Mouse (Mus musculus): ENCODE measurements around the gene Ndufv1. TPM values are rescaled to one million over a fixed set of nuclear protein-coding genes. Genes with fewer than 3 reads are reported as not detected.
"Not testable (repeated sequence)": the region's sequence is repeated elsewhere in the genome, so short reads cannot be mapped to it uniquely, and the experiment has no call there.

Ndufv1 gene
- polyA plus RNA-seq, 1 experiment from 2014 or later: 196 TPM

GRCm38 (mm10) chr19:4037154-4037787, 24.7 kb upstream of the Ndufv1 start:
- peaks cover 23% of the 10 kb centered on the region for H3K4me1 ChIP-seq (replicated peaks)
- H3K27me3 ChIP-seq (ENCODE audit: insufficient read depth, poor library complexity, severe bottlenecking); DNase-seq (ENCODE audit: low spot score); H3K9me3 ChIP-seq: not testable (repeated sequence)
- WGBS: 27% methylated on average over 8 of the region's 8 CpGs
- peak overlapping the region; percentile 64 for H3K4me3 ChIP-seq
- H3K36me3 ChIP-seq: peaks cover 12% of the 10 kb centered on the region
- peak overlapping the region; percentile 93 for H3K27ac ChIP-seq

GRCm38 (mm10) chr19:4036327-4037045, 23.9 kb upstream of the Ndufv1 start:
- Histone ChIP-seq H3K4me1 (replicated peaks) (peaks cover 23% of the 10 kb centered on the region), H3K9me3 (no peaks in the 10 kb centered on the region), H3K4me3 (peak overlapping the region; percentile 29), H3K27ac (peak overlapping the region; percentile 40; the same call in 1 of the 2 replicates), H3K27me3 (ENCODE audit: insufficient read depth, poor library complexity, severe bottlenecking) (no peaks in the 10 kb centered on the region), H3K36me3 (peaks cover 12% of the 10 kb centered on the region)
- no peak for DNase-seq (ENCODE audit: low spot score)
- WGBS: 74% methylated on average over 12 of the region's 12 CpGs

- Histone ChIP-seq H3K27ac (no peak overlapping the region), H3K4me1 (replicated peaks) (peaks cover 23% of the 10 kb centered on the region), H3K4me3 (no peak overlapping the region), H3K9me3 (no peaks in the 10 kb centered on the region), H3K36me3 (peaks cover 12% of the 10 kb centered on the region), H3K27me3 (ENCODE audit: insufficient read depth, poor library complexity, severe bottlenecking) (no peaks in the 10 kb centered on the region)
- DNase-seq (ENCODE audit: low spot score): no peak
- WGBS: 73% methylated on average over 5 of the region's 5 CpGs
Observed at GRCm38 (mm10) chr19:4033742-4034141, 21.1 kb upstream of the Ndufv1 start.

GRCm38 (mm10) chr19:4033298-4033697, 20.7 kb upstream of the Ndufv1 start:
- Histone ChIP-seq H3K4me1 (replicated peaks) (peaks cover 22% of the 10 kb centered on the region), H3K27me3 (ENCODE audit: insufficient read depth, poor library complexity, severe bottlenecking) (no peaks in the 10 kb centered on the region), H3K36me3 (peaks cover 12% of the 10 kb centered on the region), H3K9me3 (no peaks in the 10 kb centered on the region), H3K4me3 (no peak overlapping the region), H3K27ac (no peak overlapping the region)
- no peak for DNase-seq (ENCODE audit: low spot score)
- WGBS: 86% methylated on average over 3 of the region's 3 CpGs

- DNase-seq (ENCODE audit: low spot score): no peak
- Histone ChIP-seq H3K36me3 (peaks cover 12% of the 10 kb centered on the region), H3K4me1 (replicated peaks) (peaks cover 15% of the 10 kb centered on the region), H3K27ac (no peak overlapping the region), H3K9me3 (0 out of 2 replicates have a peak, but pooled peaks cover under 1% of the 10 kb centered on the region), H3K4me3 (no peak overlapping the region), H3K27me3 (ENCODE audit: insufficient read depth, poor library complexity, severe bottlenecking) (no peaks in the 10 kb centered on the region)
- WGBS: 58% methylated on average over 7 of the region's 7 CpGs
Observed at GRCm38 (mm10) chr19:4032668-4033067, 20.1 kb upstream of the Ndufv1 start.

GRCm38 (mm10) chr19:4027576-4027975, 15.0 kb upstream of the Ndufv1 start:
- no peaks in the 10 kb centered on the region for H3K27me3 ChIP-seq (ENCODE audit: insufficient read depth, poor library complexity, severe bottlenecking)
- DNase-seq (ENCODE audit: low spot score): no peak

GRCm38 (mm10) chr19:4023185-4023584, 10.6 kb upstream of the Ndufv1 start:
- peaks cover 14% of the 10 kb centered on the region for H3K9me3 ChIP-seq
- H3K36me3 ChIP-seq: no peaks in the 10 kb centered on the region
- 79% methylated on average over 7 of the region's 7 CpGs for WGBS
- H3K27me3 ChIP-seq (ENCODE audit: insufficient read depth, poor library complexity, severe bottlenecking): no peaks in the 10 kb centered on the region
- H3K27ac ChIP-seq: no peak overlapping the region
- peaks cover 19% of the 10 kb centered on the region for H3K4me1 ChIP-seq (replicated peaks)
- no peak for DNase-seq (ENCODE audit: low spot score)
- no peak overlapping the region for H3K4me3 ChIP-seq

More at GRCm38 (mm10) chr19:4027576-4027975, 15.0 kb upstream of the Ndufv1 start:
- Histone ChIP-seq H3K36me3 (no peaks in the 10 kb centered on the region), H3K4me3 (no peak overlapping the region), H3K4me1 (replicated peaks) (peaks cover 7% of the 10 kb centered on the region), H3K27ac (no peak overlapping the region), H3K9me3 (peaks cover 14% of the 10 kb centered on the region)

- Histone ChIP-seq H3K27ac (no peak overlapping the region), H3K27me3 (ENCODE audit: insufficient read depth, poor library complexity, severe bottlenecking) (no peaks in the 10 kb centered on the region), H3K9me3 (no peaks in the 10 kb centered on the region), H3K4me3 (no peak overlapping the region), H3K36me3 (no peaks in the 10 kb centered on the region), H3K4me1 (replicated peaks) (0 out of 2 replicates have a peak, but pooled peaks cover 16% of the 10 kb centered on the region)
- DNase-seq (ENCODE audit: low spot score): peak; percentile 71
- WGBS: 34% methylated on average over 18 of the region's 18 CpGs
Observed at GRCm38 (mm10) chr19:4018743-4019583, 6.4 kb upstream of the Ndufv1 start.

GRCm38 (mm10) chr19:4017921-4018587, 5.4 kb upstream of the Ndufv1 start:
- peaks cover 21% of the 10 kb centered on the region for H3K4me1 ChIP-seq (replicated peaks)
- no peak overlapping the region for H3K4me3 ChIP-seq
- no peak overlapping the region for H3K27ac ChIP-seq
- 68% methylated on average over 10 of the region's 10 CpGs for WGBS
- H3K27me3 ChIP-seq (ENCODE audit: insufficient read depth, poor library complexity, severe bottlenecking): no peaks in the 10 kb centered on the region
- DNase-seq (ENCODE audit: low spot score): no peak
- no peaks in the 10 kb centered on the region for H3K36me3 ChIP-seq
- no peaks in the 10 kb centered on the region for H3K9me3 ChIP-seq

GRCm38 (mm10) chr19:4015635-4016034, 3.0 kb upstream of the Ndufv1 start:
- no peak for DNase-seq (ENCODE audit: low spot score)
- H3K4me1 ChIP-seq (replicated peaks): peaks cover 36% of the 10 kb centered on the region
- H3K4me3 ChIP-seq: no peak overlapping the region
- peaks cover 6% of the 10 kb centered on the region for H3K36me3 ChIP-seq
- H3K27me3 ChIP-seq (ENCODE audit: insufficient read depth, poor library complexity, severe bottlenecking): no peaks in the 10 kb centered on the region
- no peak overlapping the region for H3K27ac ChIP-seq
- WGBS: 65% methylated on average over 5 of the region's 5 CpGs
- no peaks in the 10 kb centered on the region for H3K9me3 ChIP-seq

GRCm38 (mm10) chr19:4014802-4015201, 2.2 kb upstream of the Ndufv1 start:
- Histone ChIP-seq H3K27me3 (ENCODE audit: insufficient read depth, poor library complexity, severe bottlenecking) (no peaks in the 10 kb centered on the region), H3K27ac (peak overlapping the region; percentile 19; the same call in 1 of the 2 replicates), H3K36me3 (peaks cover 14% of the 10 kb centered on the region), H3K4me1 (replicated peaks) (peaks cover 36% of the 10 kb centered on the region), H3K9me3 (no peaks in the 10 kb centered on the region), H3K4me3 (no peak overlapping the region)
- DNase-seq (ENCODE audit: low spot score): no peak

- peaks cover 25% of the 10 kb centered on the region for H3K4me1 ChIP-seq (replicated peaks)
- 21% methylated on average over 9 of the region's 9 CpGs for WGBS
Observed at GRCm38 (mm10) chr19:4013066-4013465, 460 bp upstream of the Ndufv1 start.

More at GRCm38 (mm10) chr19:4013066-4013465, 460 bp upstream of the Ndufv1 start:
- H3K27me3 ChIP-seq (ENCODE audit: insufficient read depth, poor library complexity, severe bottlenecking): no peaks in the 10 kb centered on the region
- H3K9me3 ChIP-seq: no peaks in the 10 kb centered on the region
- H3K36me3 ChIP-seq: peaks cover 32% of the 10 kb centered on the region
- DNase-seq (ENCODE audit: low spot score): no peak
- H3K27ac ChIP-seq: peak overlapping the region; percentile 83
- H3K4me3 ChIP-seq: peak overlapping the region; percentile 94

All from hindbrain, embryonic 10.5 days (tissue).